Mouse (Mus musculus): ENCODE measurements at regions not wholly inside any gene's neighbourhood (a gene's known extent, or its start where the extent isn't known, plus 50 kb on each side); places are given as distances from the start of the nearest gene placed in this dataset.

DNA sequence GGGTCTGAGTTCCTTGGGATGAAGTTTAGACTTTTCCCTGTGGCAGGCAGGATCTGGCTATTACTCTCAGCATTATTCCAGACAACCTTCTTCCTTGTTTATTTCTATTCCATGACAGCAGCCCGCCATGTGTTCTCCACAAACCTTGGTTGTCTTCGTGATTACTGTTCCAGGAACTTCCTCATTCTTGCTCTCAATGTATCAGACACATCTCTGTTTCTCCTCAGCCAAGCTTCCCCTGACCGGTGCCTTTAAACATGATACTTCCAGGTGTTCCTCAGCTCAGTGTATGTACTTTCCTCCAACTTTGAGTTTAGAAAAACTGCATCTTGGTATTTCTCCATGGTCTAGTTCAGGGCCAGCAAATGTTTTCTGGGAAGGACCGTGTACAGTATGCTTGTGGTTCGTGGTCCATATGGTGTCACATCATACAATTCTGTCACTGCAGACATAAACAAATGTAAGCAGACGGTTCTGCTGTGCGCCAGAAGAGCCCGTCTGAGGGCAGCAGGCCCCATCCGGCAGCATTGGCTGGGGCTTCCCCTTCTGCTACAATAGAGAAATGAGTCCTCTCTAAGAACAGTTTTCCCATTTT is 64.2 kb downstream of the Peg10 start:
- DNase-seq (ENCODE audit: low read depth, low spot score), result no peak

DNA sequence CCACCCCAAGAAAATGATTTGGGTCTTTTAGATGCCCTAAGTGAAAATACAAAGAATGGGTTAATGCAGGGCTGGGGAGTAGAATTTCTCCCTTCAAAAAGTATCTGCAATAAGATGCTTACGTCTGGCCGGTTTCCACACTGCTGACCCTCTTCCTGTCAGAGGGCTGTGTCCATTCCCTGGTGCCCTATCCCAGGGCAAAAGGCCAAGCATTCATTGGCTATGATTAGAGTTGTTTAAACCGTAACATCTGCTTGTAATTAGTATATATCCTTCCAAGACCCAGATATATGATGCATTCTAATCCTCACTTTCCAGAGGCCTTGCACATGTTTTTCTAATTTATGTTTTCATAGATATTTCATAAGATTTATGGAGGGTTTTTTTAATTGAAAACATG is 66.1 kb downstream of the Peg10 start:
- DNase-seq (ENCODE audit: low read depth, low spot score), result no peak

DNA sequence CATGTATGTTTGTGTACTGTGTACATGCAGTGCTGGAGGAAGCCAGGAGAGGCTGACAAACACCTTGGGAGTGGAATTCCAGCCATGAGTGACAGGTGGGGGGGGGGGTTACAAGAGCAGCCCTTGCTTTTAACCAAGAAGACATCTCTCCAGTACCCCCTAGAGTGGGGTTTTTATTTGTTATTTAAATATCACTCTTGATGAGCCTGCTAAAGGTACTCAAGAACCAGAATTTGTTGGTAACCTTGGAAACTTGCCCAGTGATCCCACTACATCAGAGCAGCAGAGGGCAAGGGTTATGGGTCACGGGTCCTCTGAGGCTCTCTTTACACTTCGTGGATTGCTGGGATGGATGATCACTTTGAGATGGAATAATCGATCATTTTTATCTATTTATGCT is 69.8 kb downstream of the Peg10 start:
- DNase-seq (ENCODE audit: low read depth, low spot score), result peak; percentile 7

DNA sequence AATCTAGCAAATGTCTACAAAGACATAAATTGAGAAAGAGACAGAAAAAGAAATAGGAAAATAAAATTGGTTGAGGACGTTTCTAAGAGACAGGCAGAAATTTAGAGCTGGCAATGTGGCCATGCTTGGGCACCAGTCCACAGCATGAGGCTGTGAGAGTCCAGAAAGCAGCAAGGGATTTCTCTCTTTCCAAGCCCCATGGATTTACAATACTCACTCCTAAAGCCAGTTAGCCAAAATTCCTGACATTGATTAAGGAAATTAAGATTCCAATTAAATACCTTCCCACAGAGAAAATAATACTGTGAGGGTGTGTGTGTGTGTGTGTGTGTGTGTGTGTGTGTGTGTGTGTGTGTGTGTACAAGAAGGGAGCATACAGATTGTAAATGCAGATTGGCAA is 61.5 kb upstream of the Ppp1r9a start:
- no peak for DNase-seq (ENCODE audit: low read depth, low spot score)

DNA sequence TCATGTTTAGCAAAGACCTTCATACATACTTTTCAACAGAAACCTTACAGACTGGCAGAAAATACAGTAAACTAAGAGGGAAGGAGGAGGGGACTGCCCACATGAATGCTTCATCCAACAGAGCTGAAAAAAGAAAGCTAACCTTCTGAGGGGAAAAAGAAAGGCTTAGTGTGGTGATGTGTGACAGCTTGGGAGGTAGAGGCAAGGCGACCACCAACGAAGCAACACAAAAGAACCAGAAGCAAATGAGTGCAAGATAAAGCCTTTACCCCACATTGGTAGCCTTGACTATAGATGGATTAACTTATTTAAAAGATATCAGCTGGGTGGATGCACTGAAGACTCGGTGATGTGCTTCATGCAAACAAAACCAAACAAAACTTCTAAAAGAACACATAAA is 53.0 kb upstream of the Ppp1r9a start:
- no peak for DNase-seq (ENCODE audit: low read depth, low spot score)

DNA sequence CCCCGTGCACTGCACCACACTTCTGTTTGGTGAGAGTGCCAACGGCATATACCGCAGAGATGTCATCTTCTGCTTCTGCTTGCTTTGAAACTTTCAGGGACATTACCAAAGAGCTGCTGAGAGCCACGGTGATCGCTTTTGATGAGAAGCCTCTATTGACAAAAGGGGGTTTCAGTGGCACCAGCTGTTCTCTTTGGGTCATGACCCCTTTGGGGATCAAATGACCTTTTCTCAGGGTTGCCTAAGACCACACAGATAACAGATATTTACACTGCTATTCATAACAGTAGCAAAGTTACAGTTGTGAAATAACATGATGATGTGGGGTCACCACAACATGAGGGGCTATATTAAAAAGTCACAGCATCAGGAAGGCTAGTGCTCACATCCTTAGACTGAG is 51.7 kb upstream of the Ppp1r9a start:
- DNase-seq (ENCODE audit: low read depth, low spot score), result no peak

All from ZHBTc4 (cell line).